Mouse (Mus musculus) brain, embryonic 14.5 days (tissue): ENCODE measurements at regions not wholly inside any gene's neighbourhood (a gene's known extent, or its start where the extent isn't known, plus 50 kb on each side); places are given as distances from the start of the nearest gene placed in this dataset.

ENCODE experiments used
- CTCF ChIP-seq: fragments of 200-500 bp; IDR thresholded peaks from 2 replicates; pipeline ENCODE4 v1.5.1; 2012; ENCODE audit warnings: inconsistent platforms, mild to moderate bottlenecking, moderate library complexity, borderline replicate concordance; ENCODE audit not compliant: insufficient read depth, insufficient read length; ENCODE audit errors: extremely low read depth
- POLR2A ChIP-seq: fragments of 200-500 bp; IDR thresholded peaks from 2 replicates; pipeline ENCODE4 v1.6.1; 2012; ENCODE audit warnings: mild to moderate bottlenecking, inconsistent platforms, borderline replicate concordance; ENCODE audit not compliant: poor library complexity, insufficient read depth, insufficient read length, severe bottlenecking; ENCODE audit errors: extremely low read depth

DNA sequence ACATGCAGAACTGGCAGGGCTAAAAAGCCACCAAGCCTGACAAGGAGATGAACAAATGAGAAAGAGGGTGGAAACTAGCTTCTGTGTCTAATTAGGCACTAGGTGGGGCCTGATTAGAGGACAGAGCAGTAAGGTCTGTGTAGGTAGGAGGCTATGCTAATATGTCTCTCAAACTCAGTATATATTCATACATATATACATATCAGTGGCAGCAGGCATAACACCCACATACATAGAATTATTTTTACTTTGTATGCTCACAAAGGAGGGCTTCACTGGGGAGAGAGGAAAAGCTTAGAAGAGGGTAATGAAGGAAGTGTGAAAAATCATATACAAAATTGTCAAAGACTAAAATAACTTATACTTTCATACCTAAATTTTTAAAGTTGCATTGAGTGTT lies 457.1 kb downstream of the Phf3 start:
- TF ChIP-seq CTCF (no peak), POLR2A (no peak)
